Mouse (Mus musculus) adrenal gland, postnatal 0 days (tissue): ENCODE measurements around the gene Ophn1. TPM values are rescaled to one million over a fixed set of nuclear protein-coding genes. Genes with fewer than 3 reads are reported as not detected.

Source experiments
- microRNA-seq: library from miRNA; unstranded; fragments of <30 nt; microRNA quantifications from one replicate; pipeline ENCODE4, GENCODE M21; 2016; ENCODE audit warnings: borderline replicate concordance; ENCODE audit not compliant: insufficient number of aligned reads
- polyA plus RNA-seq: library from polyadenylated mRNA; unstranded; fragments of >200 nt; fragmentation: Nextera tagmentation; extraction: Ambion mirVana; gene quantifications from 2 replicates; pipeline ENCODE4 v1.2.1, GENCODE M21; 2015

Ophn1 gene
- 9.1 and 11.8 TPM in 2 replicates for polyA plus RNA-seq

DNA sequence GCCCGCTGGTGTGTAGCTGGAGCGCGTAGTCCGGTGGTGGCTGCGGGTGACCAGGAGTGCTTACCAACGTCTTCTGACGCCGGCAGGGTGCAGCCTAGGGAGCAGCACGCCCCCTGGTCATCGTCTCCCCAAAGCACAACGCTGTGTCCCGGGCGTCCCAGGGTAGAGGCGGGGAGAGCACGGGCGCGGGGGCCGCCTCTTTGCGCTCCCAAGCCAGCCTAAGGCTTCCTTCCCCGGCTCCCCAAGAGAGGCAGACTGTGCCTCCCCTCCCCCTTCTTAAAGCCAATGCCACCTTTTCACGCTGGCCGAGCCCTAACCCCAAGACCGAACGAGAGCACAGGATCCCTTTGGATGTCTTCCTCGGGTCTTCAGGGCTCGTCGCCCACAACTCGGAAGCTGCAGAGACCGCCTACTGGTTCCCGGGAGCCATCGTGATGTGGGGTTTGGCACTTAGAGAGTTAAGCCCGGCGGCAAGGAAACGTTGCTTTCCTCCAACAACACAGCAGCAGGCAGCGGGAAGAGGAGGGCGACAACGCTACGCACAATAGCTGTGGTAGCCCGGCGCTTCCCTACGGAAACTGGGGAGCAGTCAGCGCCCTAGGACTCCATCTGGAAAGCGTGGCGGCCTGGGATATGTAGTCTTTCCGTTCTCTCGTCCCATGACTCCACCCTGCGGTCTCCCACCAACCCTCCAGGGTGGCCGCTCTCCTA lies at the start of gene Ophn1:
Ophn1 (minus strand) TSS at position 620 of the 711 bp plus-strand sequence.

DNA sequence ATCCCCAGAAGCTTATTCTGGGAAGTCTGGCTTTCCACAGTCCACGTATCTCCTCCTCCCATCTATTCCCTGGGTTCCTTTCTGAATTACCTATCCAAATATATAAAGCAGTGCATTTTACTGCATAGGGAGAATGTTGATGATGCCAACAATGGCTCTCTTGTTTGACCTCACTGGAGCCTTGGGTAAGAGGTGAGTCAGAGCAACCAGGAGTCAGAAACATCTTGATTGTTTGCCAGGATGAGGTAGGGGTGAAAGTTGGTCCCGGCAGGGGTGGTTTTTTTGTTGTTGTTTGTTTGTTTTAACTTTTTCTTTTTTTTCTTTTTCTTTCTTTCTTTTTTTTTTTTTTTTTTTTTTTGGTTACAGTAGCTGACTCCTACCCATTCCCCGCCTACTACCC lies 45.3 kb upstream of the Ophn1 start, which contains the start of gene Yipf6:
Yipf6 (plus strand) TSS at position 216 of the 400 bp plus-strand sequence.

Small RNA genes lying within 50 kb of the gene (microRNA-seq; reads per million reads assigned to microRNA genes)
- not detected for gene Gm27554

Other genes starting within 250 kb of the Ophn1 start
- 19.2 and 22.8 TPM in 2 replicates for gene Yipf6, start 45.3 kb upstream of the Ophn1 start, polyA plus RNA-seq
- gene Stard8, start 112.2 kb upstream of the Ophn1 start, polyA plus RNA-seq = 11.2 and 11.7 TPM in 2 replicates
- gene Efnb1, start 245.1 kb upstream of the Ophn1 start, polyA plus RNA-seq = 49.3 and 49.7 TPM in 2 replicates